Mouse (Mus musculus) ES-Bruce4 (cell line): ENCODE measurements around the gene Aco1.

ENCODE experiments used
- CTCF ChIP-seq: IDR thresholded peaks from one replicate; pipeline ENCODE4 v1.8.1; 2011; ENCODE audit warnings: low read depth, low read length
- POLR2A ChIP-seq: IDR thresholded peaks from one replicate; pipeline ENCODE4 v1.8.1; 2011; ENCODE audit warnings: low read length; ENCODE audit not compliant: insufficient read depth

- no peak for TF ChIP-seq POLR2A
- TF ChIP-seq CTCF: peak; percentile 85
These were observed 8.3 kb upstream of the Aco1 start for GRCm38 (mm10) chr4:40134468-40135102.
